Mouse (Mus musculus) olfactory bulb, adult 2 months (tissue): ENCODE results near the gene Fktn.

Experiments
- CTCF ChIP-seq: fragments of 200-500 bp; IDR thresholded peaks from 2 replicates; pipeline ENCODE4 v1.5.1; 2012; ENCODE audit warnings: low read depth, mild to moderate bottlenecking, low read length, moderate library complexity; ENCODE audit not compliant: insufficient read depth
- POLR2A ChIP-seq: fragments of 200-500 bp; IDR thresholded peaks from 2 replicates; pipeline ENCODE4 v1.6.1; 2012; ENCODE audit warnings: mild to moderate bottlenecking, low read depth, low read length, moderate library complexity; ENCODE audit not compliant: insufficient read depth

- no peak for TF ChIP-seq CTCF
- TF ChIP-seq POLR2A: no peak
These were observed 60.1 kb downstream of the Fktn start for GRCm38 (mm10) chr4:53773911-53774310.
